Mouse (Mus musculus): ENCODE measurements around the gene Elane. TPM values are rescaled to one million over a fixed set of nuclear protein-coding genes. Genes with fewer than 3 reads are reported as not detected.
"Not testable (repeated sequence)": the region's sequence is repeated elsewhere in the genome, so short reads cannot be mapped to it uniquely, and the experiment has no call there.

The Elane gene
- polyA plus RNA-seq, 1 experiment, result not detected

DNA sequence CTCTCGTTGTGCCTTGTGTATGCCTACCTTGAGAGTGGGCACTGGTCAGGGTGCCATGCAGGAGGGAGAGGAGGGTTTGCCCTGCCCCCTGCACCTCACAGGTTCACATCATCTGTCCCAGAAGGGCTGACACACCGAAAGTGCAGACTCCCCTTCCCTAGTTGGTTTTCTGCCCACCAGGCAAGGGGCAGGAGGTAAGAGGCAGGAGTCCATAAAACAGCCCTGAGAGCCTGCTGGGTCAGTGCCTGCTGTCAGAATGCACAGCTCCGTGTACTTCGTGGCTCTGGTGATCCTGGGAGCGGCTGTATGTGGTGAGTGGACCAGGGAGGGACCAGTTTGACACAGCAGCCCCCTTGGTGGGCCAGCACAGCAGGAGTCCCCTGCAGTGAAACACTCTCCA is 4.6 kb downstream of the Elane start, which contains the start of gene Cfd:
TSS of gene Cfd (plus strand) at position 184 of the 400 bp plus-strand sequence.
- Histone ChIP-seq H3K27ac (ENCODE audit: insufficient read depth, low read length) (no peak within 1 kb of the TSS), H3K36me3 (ENCODE audit: control insufficient read depth, insufficient read depth, low read length, poor library complexity, severe bottlenecking) (no peaks in the 10 kb centered on the region), H3K9ac (ENCODE audit: low read depth, poor library complexity, severe bottlenecking) (no peak within 1 kb of the TSS), H3K4me1 (ENCODE audit: control insufficient read depth, insufficient read depth, low read length) (no peaks in the 10 kb centered on the region), H3K27me3 (ENCODE audit: control insufficient read depth, insufficient read depth, low read length, poor library complexity, severe bottlenecking) (no peaks in the 10 kb centered on the region), H3K9me3 (replicated peaks; ENCODE audit: control insufficient read depth, insufficient read depth, low read length, poor library complexity, severe bottlenecking) (no peaks in the 10 kb centered on the region), H3K4me3 (ENCODE audit: low read depth, low read length) (no peak within 1 kb of the TSS)
- TF ChIP-seq POLR2A (IDR thresholded peaks at IDR 0.05; ENCODE audit: insufficient read depth, low read length), result no peak
- TF ChIP-seq EP300 (IDR thresholded peaks at IDR 0.05; ENCODE audit: insufficient read depth, low read depth, low read length), result no peak

GRCm38 (mm10) chr10:79892451-79893118 is 6.5 kb downstream of the Elane start:
- H3K9me3 ChIP-seq (replicated peaks; ENCODE audit: control insufficient read depth, insufficient read depth, low read length, poor library complexity, severe bottlenecking); H3K4me1 ChIP-seq (ENCODE audit: control insufficient read depth, insufficient read depth, low read length); H3K27ac ChIP-seq (ENCODE audit: insufficient read depth, low read length); H3K36me3 ChIP-seq (ENCODE audit: control insufficient read depth, insufficient read depth, low read length, poor library complexity, severe bottlenecking); H3K27me3 ChIP-seq (ENCODE audit: control insufficient read depth, insufficient read depth, low read length, poor library complexity, severe bottlenecking); H3K4me3 ChIP-seq (ENCODE audit: low read depth, low read length); H3K9ac ChIP-seq (ENCODE audit: low read depth, poor library complexity, severe bottlenecking): not testable (repeated sequence)
- TF ChIP-seq CTCF (IDR thresholded peaks at IDR 0.05; ENCODE audit: low read depth, low read length), result peak; percentile 86

DNA sequence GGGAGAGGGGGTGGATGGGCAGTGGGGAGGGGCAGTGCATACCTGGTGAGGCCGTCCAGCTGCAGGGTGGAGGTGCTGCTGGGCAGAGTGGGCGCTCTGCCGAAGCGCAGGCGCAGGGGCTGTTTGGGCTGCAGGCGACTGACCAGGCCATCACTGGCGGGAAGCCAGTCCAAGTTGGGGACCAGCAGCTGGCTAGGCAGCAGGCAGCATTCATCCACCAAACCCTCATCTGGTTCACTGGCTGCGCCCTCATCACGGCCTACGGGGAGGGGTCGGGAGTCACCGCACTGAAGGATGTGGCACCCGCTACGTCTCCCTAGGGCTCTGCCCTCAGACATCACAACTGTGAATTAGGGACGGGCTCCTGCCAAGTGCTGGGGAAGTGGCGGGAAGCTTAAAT is 10.3 kb downstream of the Elane start:
- H3K36me3 ChIP-seq (ENCODE audit: control insufficient read depth, insufficient read depth, low read length, poor library complexity, severe bottlenecking), result no peaks in the 10 kb centered on the region
- no peak for TF ChIP-seq POLR2A (IDR thresholded peaks at IDR 0.05; ENCODE audit: insufficient read depth, low read length)
- no peak for TF ChIP-seq CTCF (IDR thresholded peaks at IDR 0.05; ENCODE audit: low read depth, low read length)
- TF ChIP-seq EP300 (IDR thresholded peaks at IDR 0.05; ENCODE audit: insufficient read depth, low read depth, low read length), result no peak
- no peak overlapping the region for H3K9ac ChIP-seq (ENCODE audit: low read depth, poor library complexity, severe bottlenecking)
- H3K4me1 ChIP-seq (ENCODE audit: control insufficient read depth, insufficient read depth, low read length), result peaks cover 3% of the 10 kb centered on the region
- H3K27ac ChIP-seq (ENCODE audit: insufficient read depth, low read length), result no peak overlapping the region
- H3K4me3 ChIP-seq (ENCODE audit: low read depth, low read length), result no peak overlapping the region
- H3K27me3 ChIP-seq (ENCODE audit: control insufficient read depth, insufficient read depth, low read length, poor library complexity, severe bottlenecking), result no peaks in the 10 kb centered on the region
- H3K9me3 ChIP-seq (replicated peaks; ENCODE audit: control insufficient read depth, insufficient read depth, low read length, poor library complexity, severe bottlenecking), result no peaks in the 10 kb centered on the region

- Histone ChIP-seq H3K36me3 (ENCODE audit: control insufficient read depth, insufficient read depth, low read length, poor library complexity, severe bottlenecking) (no peaks in the 10 kb centered on the region), H3K27ac (ENCODE audit: insufficient read depth, low read length) (no peak overlapping the region), H3K4me1 (ENCODE audit: control insufficient read depth, insufficient read depth, low read length) (peaks cover 3% of the 10 kb centered on the region), H3K4me3 (ENCODE audit: low read depth, low read length) (no peak overlapping the region), H3K9me3 (replicated peaks; ENCODE audit: control insufficient read depth, insufficient read depth, low read length, poor library complexity, severe bottlenecking) (no peaks in the 10 kb centered on the region), H3K27me3 (ENCODE audit: control insufficient read depth, insufficient read depth, low read length, poor library complexity, severe bottlenecking) (no peaks in the 10 kb centered on the region), H3K9ac (ENCODE audit: low read depth, poor library complexity, severe bottlenecking) (no peak overlapping the region)
- TF ChIP-seq POLR2A (IDR thresholded peaks at IDR 0.05; ENCODE audit: insufficient read depth, low read length), result no peak
- no peak for TF ChIP-seq EP300 (IDR thresholded peaks at IDR 0.05; ENCODE audit: insufficient read depth, low read depth, low read length)
- TF ChIP-seq CTCF (IDR thresholded peaks at IDR 0.05; ENCODE audit: low read depth, low read length), result no peak
These were observed 10.8 kb downstream of the Elane start for GRCm38 (mm10) chr10:79896814-79897213.

DNA sequence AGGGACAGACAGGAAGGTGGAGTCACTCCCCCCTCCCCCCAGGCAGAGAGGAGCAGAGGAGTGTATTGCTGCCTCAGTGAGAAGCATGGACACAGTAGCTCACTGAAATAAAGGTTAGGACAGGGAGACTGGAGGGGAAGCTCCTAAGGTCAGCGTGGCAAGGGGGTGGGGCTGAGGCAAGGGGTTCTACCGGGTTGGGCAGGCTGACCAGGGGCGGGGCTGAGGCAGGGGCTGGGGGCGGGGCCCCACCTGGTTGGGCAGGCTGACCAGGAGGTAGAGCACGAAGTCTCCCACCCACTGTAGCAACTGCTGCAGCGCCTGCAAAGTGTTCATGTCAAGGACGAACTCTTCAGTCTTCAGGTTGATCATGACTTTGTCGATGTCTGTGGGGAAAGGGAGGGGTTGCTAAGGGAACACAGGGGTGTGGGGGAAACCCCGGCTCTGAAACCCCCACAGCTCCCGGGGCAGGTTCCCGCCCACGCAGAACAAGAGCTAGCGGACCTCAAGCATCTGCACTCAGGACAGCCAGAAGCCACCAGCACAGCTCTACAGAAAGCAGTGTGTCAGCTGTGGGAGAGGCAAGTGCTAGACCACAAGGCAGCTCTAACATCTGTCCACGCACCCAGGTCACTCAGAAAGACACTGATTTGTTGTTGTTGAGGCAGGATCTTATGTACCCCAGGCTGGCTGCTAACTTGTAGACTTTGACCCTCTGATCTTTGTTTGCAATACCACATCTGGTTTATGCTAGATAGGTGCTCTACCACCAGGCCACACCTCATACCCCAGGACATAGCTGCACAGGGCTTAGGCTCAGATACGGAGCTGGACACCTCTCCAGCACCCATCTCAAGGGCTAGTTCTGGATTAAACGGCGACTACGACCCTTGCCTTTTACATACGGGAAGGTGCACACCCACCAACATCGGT is 11.5 kb downstream of the Elane start:
- no peak overlapping the region for H3K4me3 ChIP-seq (ENCODE audit: low read depth, low read length)
- no peak for TF ChIP-seq EP300 (IDR thresholded peaks at IDR 0.05; ENCODE audit: insufficient read depth, low read depth, low read length)
- TF ChIP-seq POLR2A (IDR thresholded peaks at IDR 0.05; ENCODE audit: insufficient read depth, low read length), result no peak
- no peak for TF ChIP-seq CTCF (IDR thresholded peaks at IDR 0.05; ENCODE audit: low read depth, low read length)
- H3K36me3 ChIP-seq (ENCODE audit: control insufficient read depth, insufficient read depth, low read length, poor library complexity, severe bottlenecking), result no peaks in the 10 kb centered on the region
- peaks cover 3% of the 10 kb centered on the region for H3K4me1 ChIP-seq (ENCODE audit: control insufficient read depth, insufficient read depth, low read length)
- no peak overlapping the region for H3K9ac ChIP-seq (ENCODE audit: low read depth, poor library complexity, severe bottlenecking)
- H3K27ac ChIP-seq (ENCODE audit: insufficient read depth, low read length), result no peak overlapping the region
- H3K9me3 ChIP-seq (replicated peaks; ENCODE audit: control insufficient read depth, insufficient read depth, low read length, poor library complexity, severe bottlenecking), result no peaks in the 10 kb centered on the region
- H3K27me3 ChIP-seq (ENCODE audit: control insufficient read depth, insufficient read depth, low read length, poor library complexity, severe bottlenecking), result no peaks in the 10 kb centered on the region

DNA sequence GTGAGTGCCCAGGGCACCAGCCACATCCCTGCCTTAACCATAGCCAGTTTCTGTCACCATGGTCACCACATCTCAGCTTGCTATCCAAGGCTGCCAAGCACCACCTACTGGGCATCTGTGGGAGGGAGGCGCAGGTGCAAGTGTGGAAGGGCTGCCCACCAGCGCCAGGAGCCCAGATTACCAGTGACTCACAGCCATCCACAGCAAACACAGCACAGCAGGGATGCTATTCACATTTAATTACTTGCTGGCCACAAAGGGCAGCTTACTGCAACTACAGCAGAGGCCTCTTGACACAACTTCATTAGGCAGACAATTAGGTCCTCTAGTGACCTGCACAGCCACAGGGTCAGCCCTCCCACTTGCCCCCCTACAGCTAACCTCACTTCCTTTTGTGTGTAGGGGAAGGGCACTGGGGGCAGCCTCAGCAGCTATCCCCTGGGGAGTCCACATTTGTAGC is 14.9 kb downstream of the Elane start:
- no peak overlapping the region for H3K9ac ChIP-seq (ENCODE audit: low read depth, poor library complexity, severe bottlenecking)
- H3K27me3 ChIP-seq (ENCODE audit: control insufficient read depth, insufficient read depth, low read length, poor library complexity, severe bottlenecking), result no peaks in the 10 kb centered on the region
- TF ChIP-seq POLR2A (IDR thresholded peaks at IDR 0.05; ENCODE audit: insufficient read depth, low read length) (no peak), EP300 (IDR thresholded peaks at IDR 0.05; ENCODE audit: insufficient read depth, low read depth, low read length) (no peak), CTCF (IDR thresholded peaks at IDR 0.05; ENCODE audit: low read depth, low read length) (peak; percentile 18)
- H3K4me1 ChIP-seq (ENCODE audit: control insufficient read depth, insufficient read depth, low read length), result peaks cover 3% of the 10 kb centered on the region
- no peak overlapping the region for H3K4me3 ChIP-seq (ENCODE audit: low read depth, low read length)
- no peaks in the 10 kb centered on the region for H3K9me3 ChIP-seq (replicated peaks; ENCODE audit: control insufficient read depth, insufficient read depth, low read length, poor library complexity, severe bottlenecking)
- H3K36me3 ChIP-seq (ENCODE audit: control insufficient read depth, insufficient read depth, low read length, poor library complexity, severe bottlenecking), result no peaks in the 10 kb centered on the region
- H3K27ac ChIP-seq (ENCODE audit: insufficient read depth, low read length), result no peak overlapping the region

Measured in ES-Bruce4 (cell line).